ENCODE assay signal across 23 mouse cellular contexts in the genomic region with DNA sequence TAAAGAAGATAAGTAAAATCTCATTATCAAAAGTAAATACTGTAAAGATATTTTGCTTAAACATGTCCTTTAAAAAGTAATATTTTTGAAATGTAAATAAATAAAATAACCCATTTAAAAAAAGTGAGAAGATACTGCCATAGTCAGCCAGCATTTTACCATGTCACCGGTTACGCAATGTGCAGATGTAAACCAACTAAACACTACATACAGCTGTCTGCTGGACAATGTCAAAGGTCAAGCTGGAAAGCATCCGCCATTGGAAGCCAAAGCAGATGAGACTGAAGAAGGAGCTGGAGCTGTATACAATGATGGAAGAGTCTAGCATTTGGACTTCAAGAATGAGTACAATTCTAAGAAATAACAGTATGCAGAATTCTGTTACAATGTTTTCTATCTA. TPM values are rescaled to one million over a fixed set of nuclear protein-coding genes. Genes with fewer than 3 reads are reported as not detected.
"Had no signal": no experiment of that assay in that cellular context is flagged by ENCODE, and none has a peak within 500 bp of the region (broad histone marks: within the 10 kb centered on the region; RNA-seq: fewer than 3 reads in every experiment).

No protein-coding gene starts in this region.

- H3K9me3 ChIP-seq: limb, embryonic 10.5 days; limb, embryonic 13.5 days; liver, embryonic 12.5 days; liver, embryonic 15.5 days; megakaryocyte, embryonic 14.5 days; midbrain, embryonic 10.5 days; midbrain, embryonic 13.5 days had no signal

- DNase-seq: kidney, adult 11 months; kidney, adult 9 months; kidney, postnatal 14 days; kidney, postnatal 4 days; layer of hippocampus, adult 9-11 months; liver; lung, adult 2 months; lung, postnatal 36 days; thymus, adult 18-20 months; thymus, postnatal 36 days had no signal

- H3K9ac ChIP-seq: limb, embryonic 13.5 days; liver, embryonic 12.5 days; liver, embryonic 15.5 days; midbrain, embryonic 13.5 days had no signal

- H3K27me3 ChIP-seq: limb, embryonic 13.5 days; liver, embryonic 12.5 days; liver, embryonic 15.5 days; megakaryocyte, embryonic 14.5 days; midbrain, embryonic 13.5 days had no signal

- H3K4me2 ChIP-seq: limb, embryonic 13.5 days; liver, embryonic 12.5 days; liver, embryonic 15.5 days; midbrain, embryonic 13.5 days had no signal

- H3K36me3 ChIP-seq: liver, embryonic 12.5 days had no signal

- H3K27ac ChIP-seq: limb, embryonic 13.5 days; liver, embryonic 12.5 days; liver, embryonic 15.5 days; midbrain, embryonic 13.5 days had no signal

- ATAC-seq: liver, embryonic 12.5 days had no signal

- H3K4me3 ChIP-seq: layer of hippocampus, adult 2 months; limb, embryonic 10.5 days; limb, embryonic 13.5 days; liver, embryonic 12.5 days; liver, embryonic 15.5 days; megakaryocyte, embryonic 14.5 days; midbrain, embryonic 10.5 days; midbrain, embryonic 13.5 days had no signal

RNA-seq across cellular contexts. Expression of gene Ak9, which starts 16.2 kb away (rescaled TPM):
- polyA plus RNA-seq: limb, embryonic 10.5 days; limb, embryonic 13.5 days; liver, embryonic 12.5 days; liver, embryonic 15.5 days; neural tube, embryonic 11.5 days; small intestine, adult 2 months; spleen, adult 2 months; stomach, embryonic 16.5 days; urinary bladder, adult 2 months had no signal
